Mouse (Mus musculus): ENCODE data around the gene Acrbp.
A peak's percentile ranks its signal among the peaks of the same experiment; 100 is the strongest.

Gene Acrbp

GRCm38 (mm10) chr6:125099421-125099971, 50.0 kb downstream of the Acrbp start:
- DNase-seq (ENCODE audit: low read depth, low spot score): peak; percentile 81

GRCm38 (mm10) chr6:125101444-125101843, 52.0 kb downstream of the Acrbp start:
- DNase-seq (ENCODE audit: low read depth, low spot score): no peak

- DNase-seq (ENCODE audit: low read depth, low spot score): no peak
Measured at GRCm38 (mm10) chr6:125104223-125104622, 54.7 kb downstream of the Acrbp start.

- DNase-seq (ENCODE audit: low read depth, low spot score): peak; percentile 40
Measured at GRCm38 (mm10) chr6:125107705-125108104, 58.2 kb downstream of the Acrbp start.

GRCm38 (mm10) chr6:125109371-125109770, 59.9 kb downstream of the Acrbp start:
- DNase-seq (ENCODE audit: low read depth, low spot score): no peak

- DNase-seq (ENCODE audit: low read depth, low spot score): peak; percentile 67
Measured at GRCm38 (mm10) chr6:125110927-125111326, 61.4 kb downstream of the Acrbp start.

- DNase-seq (ENCODE audit: low read depth, low spot score): no peak
Measured at GRCm38 (mm10) chr6:125112553-125112952, 63.1 kb downstream of the Acrbp start.

All from CD4-positive, CD25-positive, alpha-beta regulatory T cell, adult 2 months (primary cell).